Mouse (Mus musculus): ENCODE results near the gene Rfxank. TPM values are rescaled to one million over a fixed set of nuclear protein-coding genes. Genes with fewer than 3 reads are reported as not detected.

The Rfxank gene
- polyA plus RNA-seq, 1 experiment from 2014 or later: 21.7 TPM

GRCm38 (mm10) chr8:70110451-70110850 lies 28.5 kb downstream of the Rfxank start:
- no peak for DNase-seq (ENCODE audit: low spot score)

- DNase-seq (ENCODE audit: low spot score): no peak
Measured at GRCm38 (mm10) chr8:70104922-70105321, 34.0 kb downstream of the Rfxank start.

- peak; percentile 65 for DNase-seq (ENCODE audit: low spot score)
Measured at GRCm38 (mm10) chr8:70104506-70104905, 34.4 kb downstream of the Rfxank start.

GRCm38 (mm10) chr8:70100241-70100640 lies 38.7 kb downstream of the Rfxank start:
- no peak for DNase-seq (ENCODE audit: low spot score)

- no peak for DNase-seq (ENCODE audit: low spot score)
Measured at GRCm38 (mm10) chr8:70099276-70099675, 39.7 kb downstream of the Rfxank start.

GRCm38 (mm10) chr8:70092786-70093185 lies 46.2 kb downstream of the Rfxank start:
- no peak for DNase-seq (ENCODE audit: low spot score)

- no peak for DNase-seq (ENCODE audit: low spot score)
Measured at GRCm38 (mm10) chr8:70089296-70089960, 49.5 kb downstream of the Rfxank start.

GRCm38 (mm10) chr8:70087836-70088650 lies 50.9 kb downstream of the Rfxank start:
- DNase-seq (ENCODE audit: low spot score): peak; percentile 19

- no peak for DNase-seq (ENCODE audit: low spot score)
Measured at GRCm38 (mm10) chr8:70087237-70087636, 51.7 kb downstream of the Rfxank start.

GRCm38 (mm10) chr8:70086151-70086550 lies 52.8 kb downstream of the Rfxank start:
- DNase-seq (ENCODE audit: low spot score): no peak

GRCm38 (mm10) chr8:70084191-70085065 lies 54.5 kb downstream of the Rfxank start:
- no peak for DNase-seq (ENCODE audit: low spot score)

GRCm38 (mm10) chr8:70083285-70083684 lies 55.7 kb downstream of the Rfxank start, which contains the start of gene Hapln4:
TSS of gene Hapln4 (plus strand) at chr8:70083457.
- DNase-seq (ENCODE audit: low spot score): no peak

GRCm38 (mm10) chr8:70081976-70082375 lies 57.0 kb downstream of the Rfxank start:
- DNase-seq (ENCODE audit: low spot score): no peak

Small RNA genes within 50 kb of the gene (microRNA-seq; reads per million reads assigned to microRNA genes)
- gene Mir7066 (ENCODE audit: borderline number of aligned reads): not detected

Other genes starting within 250 kb of the Rfxank start
- 5.0 and 5.1 TPM in 2 replicates for gene Tssk6, start 237.0 kb downstream of the Rfxank start, polyA plus RNA-seq (2015; fragmentation: Nextera tagmentation; extraction: Ambion mirVana)
- gene Ndufa13, start 236.6 kb downstream of the Rfxank start, polyA plus RNA-seq (2015; fragmentation: Nextera tagmentation; extraction: Ambion mirVana): 228 and 241 TPM in 2 replicates
- 3.7 and 4.0 TPM in 2 replicates for gene Yjefn3, start 236.4 kb downstream of the Rfxank start, polyA plus RNA-seq (2015; fragmentation: Nextera tagmentation; extraction: Ambion mirVana)
- 60.6 and 60.8 TPM in 2 replicates for gene Gatad2a, start 142.8 kb downstream of the Rfxank start, polyA plus RNA-seq (2015; fragmentation: Nextera tagmentation; extraction: Ambion mirVana)
- 45.2 and 50.5 TPM in 2 replicates for gene Mau2, start 96.4 kb downstream of the Rfxank start, polyA plus RNA-seq (2015; fragmentation: Nextera tagmentation; extraction: Ambion mirVana)
- gene Sugp1, start 96.3 kb downstream of the Rfxank start, polyA plus RNA-seq (2015; fragmentation: Nextera tagmentation; extraction: Ambion mirVana): 40.7 and 44.3 TPM in 2 replicates
- gene Tm6sf2, start 66.2 kb downstream of the Rfxank start, polyA plus RNA-seq (2015; fragmentation: Nextera tagmentation; extraction: Ambion mirVana): 0.43 and 0.62 TPM in 2 replicates
- gene Hapln4, start 55.7 kb downstream of the Rfxank start, polyA plus RNA-seq (2015; fragmentation: Nextera tagmentation; extraction: Ambion mirVana): 0.07 TPM in 1 of 2 replicates, not detected in the other
- gene Ncan, start 18.3 kb downstream of the Rfxank start, polyA plus RNA-seq (2015; fragmentation: Nextera tagmentation; extraction: Ambion mirVana): 0.03 and 0.05 TPM in 2 replicates
- gene Nr2c2ap, start 7.8 kb downstream of the Rfxank start, polyA plus RNA-seq (2015; fragmentation: Nextera tagmentation; extraction: Ambion mirVana): 51.9 and 60.6 TPM in 2 replicates
- gene Borcs8, start 345 bp upstream of the Rfxank start, polyA plus RNA-seq (2015; fragmentation: Nextera tagmentation; extraction: Ambion mirVana): 67.0 and 88.3 TPM in 2 replicates
- 7.5 and 9.8 TPM in 2 replicates for gene Mef2b, start 557 bp upstream of the Rfxank start, polyA plus RNA-seq (2015; fragmentation: Nextera tagmentation; extraction: Ambion mirVana)
- 41.5 and 44.1 TPM in 2 replicates for gene Tmem161a, start 33.2 kb upstream of the Rfxank start, polyA plus RNA-seq (2015; fragmentation: Nextera tagmentation; extraction: Ambion mirVana)
- 6.2 and 9.0 TPM in 2 replicates for gene Slc25a42, start 73.2 kb upstream of the Rfxank start, polyA plus RNA-seq (2015; fragmentation: Nextera tagmentation; extraction: Ambion mirVana)
- gene Sugp2, start 95.1 kb upstream of the Rfxank start, polyA plus RNA-seq (2015; fragmentation: Nextera tagmentation; extraction: Ambion mirVana): 29.6 and 34.5 TPM in 2 replicates
- gene Armc6, start 95.3 kb upstream of the Rfxank start, polyA plus RNA-seq (2015; fragmentation: Nextera tagmentation; extraction: Ambion mirVana): 17.9 and 18.4 TPM in 2 replicates
- gene Homer3, start 143.7 kb upstream of the Rfxank start, polyA plus RNA-seq (2015; fragmentation: Nextera tagmentation; extraction: Ambion mirVana): 25.7 and 26.9 TPM in 2 replicates
- 53.6 and 58.1 TPM in 2 replicates for gene Ddx49, start 163.3 kb upstream of the Rfxank start, polyA plus RNA-seq (2015; fragmentation: Nextera tagmentation; extraction: Ambion mirVana)
- gene Cope, start 163.4 kb upstream of the Rfxank start, polyA plus RNA-seq (2015; fragmentation: Nextera tagmentation; extraction: Ambion mirVana): 314 and 316 TPM in 2 replicates
- gene Cers1, start 176.6 kb upstream of the Rfxank start, polyA plus RNA-seq (2015; fragmentation: Nextera tagmentation; extraction: Ambion mirVana): 0.19 and 0.40 TPM in 2 replicates
- gene Gdf1, start 190.7 kb upstream of the Rfxank start, polyA plus RNA-seq (2015; fragmentation: Nextera tagmentation; extraction: Ambion mirVana): 0.13 TPM in 1 of 2 replicates, not detected in the other
- gene Upf1, start 214.1 kb upstream of the Rfxank start, polyA plus RNA-seq (2015; fragmentation: Nextera tagmentation; extraction: Ambion mirVana): 16.4 and 22.6 TPM in 2 replicates
- gene Comp, start 234.4 kb upstream of the Rfxank start, polyA plus RNA-seq (2015; fragmentation: Nextera tagmentation; extraction: Ambion mirVana): 1.6 and 2.2 TPM in 2 replicates

Data from thymus, postnatal 0 days (tissue).